Mouse (Mus musculus) lung, embryonic 14.5 days (tissue): ENCODE measurements at regions not wholly inside any gene's neighbourhood (a gene's known extent, or its start where the extent isn't known, plus 50 kb on each side); places are given as distances from the start of the nearest gene placed in this dataset.

ENCODE experiments used
- ATAC-seq: fragments of 200-750 bp; cut with Nextera tagmentation; 2 replicates; pipeline ENCODE4 v1.8.0; 2017; ENCODE audit warnings: mild to moderate bottlenecking, moderate TSS enrichment, moderate library complexity; ENCODE audit not compliant: insufficient read depth
- DNase-seq: peaks from one replicate; pipeline ENCODE4 v3.0.0-alpha.2; 2015
- H3K27ac ChIP-seq: fragments of 300-500 bp; sonication (generic); 2 replicates; pipeline ENCODE4 v1.5.1; 2014; ENCODE audit warnings: low read depth, mild to moderate bottlenecking, moderate library complexity
- H3K27me3 ChIP-seq: fragments of 300-500 bp; sonication (generic); 2 replicates; pipeline ENCODE4 v1.6.1; 2014; ENCODE audit warnings: low read length, control low read depth; ENCODE audit not compliant: insufficient read depth
- H3K36me3 ChIP-seq: fragments of 300-500 bp; sonication (generic); 2 replicates; pipeline ENCODE4 v1.6.1; 2014; ENCODE audit warnings: control low read depth; ENCODE audit not compliant: insufficient read depth
- H3K4me1 ChIP-seq: fragments of 300-500 bp; sonication (generic); 2 replicates; pipeline ENCODE4 v1.6.1; 2014; ENCODE audit warnings: antibody characterized with exemption, control low read depth; ENCODE audit not compliant: insufficient read depth
- H3K4me2 ChIP-seq: fragments of 300-500 bp; sonication (generic); 2 replicates; pipeline ENCODE4 v1.6.1; 2014; ENCODE audit warnings: mild to moderate bottlenecking
- H3K4me3 ChIP-seq: fragments of 300-500 bp; sonication (generic); 2 replicates; pipeline ENCODE4 v1.5.1; 2014; ENCODE audit warnings: low read depth, low read length
- H3K9ac ChIP-seq: fragments of 300-500 bp; sonication (generic); 2 replicates; pipeline ENCODE4 v1.6.1; 2014
- H3K9me3 ChIP-seq: fragments of 300-500 bp; sonication (generic); 2 replicates; pipeline ENCODE4 v1.6.1; 2016; ENCODE audit warnings: low read depth, low read length, control low read depth
- CTCF ChIP-seq: IDR thresholded peaks from 2 replicates; pipeline ENCODE4 v1.5.1; 2016; ENCODE audit warnings: antibody characterized with exemption, low read depth
- WGBS: fragments of 180-500 bp; shearing (Covaris S2); extraction: QIAGEN DNeasy Blood & Tissue Kit; methylation state at CpG from one replicate; pipeline ENCODE4 v1.1.7; 2014; 5-methylcytosine and 5-hydroxymethylcytosine counted together

DNA sequence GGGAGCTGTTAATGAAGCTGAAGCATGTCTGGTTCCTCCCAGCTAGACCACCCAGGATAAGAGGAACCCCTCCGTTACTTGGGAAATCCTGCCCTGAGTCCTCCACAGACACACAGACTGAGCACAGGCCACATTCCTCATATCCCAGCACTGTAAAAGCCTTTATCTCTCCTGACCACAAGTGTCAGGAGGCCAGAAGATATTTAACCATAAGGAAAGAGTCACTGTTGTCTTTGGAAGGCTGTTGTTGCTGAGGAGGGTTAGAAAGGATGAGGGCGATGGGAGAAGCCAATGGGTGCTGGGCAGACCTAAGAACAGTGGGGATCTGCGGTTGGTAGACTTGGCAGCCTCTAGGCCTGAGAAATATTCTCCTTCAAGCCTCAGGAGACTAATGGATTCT, 307.6 kb upstream of the Zfp703 start:
- Histone ChIP-seq H3K9ac (no peak overlapping the region), H3K4me2 (no peak overlapping the region), H3K4me3 (no peak overlapping the region), H3K9me3 (no peaks in the 10 kb centered on the region), H3K27me3 (0 out of 2 replicates have a peak, but pooled peaks cover 5% of the 10 kb centered on the region), H3K36me3 (no peaks in the 10 kb centered on the region), H3K27ac (no peak overlapping the region), H3K4me1 (no peaks in the 10 kb centered on the region)
- WGBS: 74% methylated on average over 3 of the region's 3 CpGs
- DNase-seq (no peak), ATAC-seq (no peak)
- no peak for TF ChIP-seq CTCF

DNA sequence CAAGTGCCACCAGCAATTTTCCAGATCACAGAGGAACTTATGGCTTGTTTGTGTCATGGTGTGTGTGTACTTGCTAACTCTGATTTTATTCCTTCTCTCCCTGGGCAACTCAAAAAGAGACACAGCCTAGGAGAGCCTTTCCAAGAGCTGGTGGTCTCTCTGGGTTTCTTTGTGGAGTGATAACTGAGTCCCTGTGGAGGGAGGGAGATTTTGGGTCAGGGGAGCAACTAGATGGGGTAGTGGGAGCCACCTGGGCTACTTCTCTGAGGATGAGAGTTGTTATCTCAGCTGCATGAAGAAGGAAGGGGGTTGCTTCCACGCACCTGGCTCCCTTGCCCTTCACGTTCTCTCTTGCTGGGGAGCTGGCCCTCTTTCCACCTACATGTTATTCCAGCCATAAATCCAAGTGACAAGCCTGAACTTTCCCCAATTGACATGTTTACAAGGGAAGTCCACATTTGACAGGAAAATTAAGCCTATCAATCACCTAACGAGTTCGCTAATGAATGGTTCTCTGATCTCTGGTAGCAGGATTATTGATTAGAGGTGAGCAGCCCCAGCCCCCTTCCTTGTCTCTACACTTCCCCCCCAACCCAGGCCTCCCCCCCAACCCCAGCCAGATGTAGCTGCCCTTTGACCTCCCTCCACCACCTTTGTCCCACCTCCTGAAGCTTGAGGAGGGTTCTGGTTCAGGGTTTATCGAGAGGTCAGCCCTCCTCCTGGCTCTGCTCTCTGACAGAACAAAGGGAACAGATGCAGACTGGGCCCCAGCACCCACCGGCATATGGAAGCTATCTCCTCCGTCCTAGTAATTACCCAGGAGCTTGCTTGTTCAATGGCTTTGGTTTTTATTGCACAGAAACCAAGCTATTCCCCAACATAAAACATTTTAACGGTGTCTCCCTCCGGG, 304.4 kb upstream of the Zfp703 start:
- Histone ChIP-seq H3K4me1 (no peaks in the 10 kb centered on the region), H3K9ac (no peak overlapping the region), H3K36me3 (no peaks in the 10 kb centered on the region), H3K27me3 (0 out of 2 replicates have a peak, but pooled peaks cover 12% of the 10 kb centered on the region), H3K27ac (no peak overlapping the region), H3K4me2 (no peak overlapping the region), H3K4me3 (no peak overlapping the region), H3K9me3 (no peaks in the 10 kb centered on the region)
- no peak for DNase-seq
- ATAC-seq: no peak
- WGBS: 13% methylated on average over 9 of the region's 9 CpGs
- TF ChIP-seq CTCF: no peak

DNA sequence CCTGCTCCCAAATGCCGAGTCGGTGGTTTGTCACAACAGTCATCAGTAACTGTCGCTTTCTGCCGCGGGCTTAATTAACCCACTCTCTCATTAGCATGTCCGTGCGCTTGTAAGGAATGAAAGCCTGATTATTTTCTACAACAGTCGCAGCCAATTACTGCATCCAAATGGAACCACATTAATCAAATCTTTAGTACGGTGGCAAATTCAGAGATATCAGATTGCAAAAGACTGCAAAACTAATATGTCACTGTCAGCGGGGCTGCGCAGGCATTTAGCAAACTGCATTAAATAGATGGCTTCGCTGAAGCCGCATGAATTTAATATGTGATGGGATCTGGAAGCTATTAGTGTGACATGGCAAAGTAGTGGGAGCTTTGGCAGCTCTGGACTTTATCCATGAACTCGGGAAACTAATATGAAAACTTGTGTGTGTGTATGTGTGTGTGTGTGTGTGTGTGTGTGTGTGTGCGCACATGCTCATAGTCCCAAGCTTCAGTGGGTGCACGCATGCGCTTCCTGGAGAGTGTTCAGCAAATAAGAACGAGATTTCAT, 299.5 kb upstream of the Zfp703 start:
- H3K4me1 ChIP-seq: no peaks in the 10 kb centered on the region
- no peak for TF ChIP-seq CTCF
- ATAC-seq (no peak), DNase-seq (no peak)
- no peak overlapping the region for H3K4me3 ChIP-seq
- 45% methylated on average over 18 of the region's 18 CpGs for WGBS
- H3K36me3 ChIP-seq: no peaks in the 10 kb centered on the region
- H3K9ac ChIP-seq: no peak overlapping the region
- no peaks in the 10 kb centered on the region for H3K9me3 ChIP-seq
- peaks cover 18% of the 10 kb centered on the region; the same call in 1 of the 2 replicates for H3K27me3 ChIP-seq
- no peak overlapping the region for H3K27ac ChIP-seq
- no peak overlapping the region for H3K4me2 ChIP-seq

DNA sequence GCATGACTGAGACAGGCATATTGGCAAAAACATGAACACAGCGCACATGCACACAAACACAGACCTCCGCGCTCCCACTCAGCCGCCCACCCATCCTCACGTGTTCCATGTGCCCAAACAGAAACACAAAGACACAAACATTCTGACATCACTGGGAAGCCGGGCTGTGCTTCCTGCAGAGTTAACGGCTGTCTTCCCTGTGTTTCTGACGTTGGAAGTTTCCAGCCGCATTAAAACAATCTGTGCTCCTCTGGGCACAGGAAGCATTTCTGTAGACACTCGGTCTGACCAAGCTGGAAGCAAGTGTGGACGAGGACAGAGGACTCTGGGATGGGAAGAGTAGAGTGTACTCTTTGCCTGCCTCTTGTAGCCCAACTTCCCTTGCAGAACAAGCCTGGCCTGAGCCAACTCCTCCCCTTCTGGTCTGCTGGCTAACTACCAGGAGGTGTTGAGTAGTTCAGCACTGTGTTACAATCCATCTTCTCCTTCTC, 296.2 kb upstream of the Zfp703 start:
- H3K4me1 ChIP-seq: no peaks in the 10 kb centered on the region
- no peaks in the 10 kb centered on the region for H3K9me3 ChIP-seq
- ATAC-seq: no peak
- no peak overlapping the region for H3K27ac ChIP-seq
- no peak for TF ChIP-seq CTCF
- no peak for DNase-seq
- no peak overlapping the region for H3K4me3 ChIP-seq
- no peak overlapping the region for H3K4me2 ChIP-seq
- no peaks in the 10 kb centered on the region for H3K36me3 ChIP-seq
- peaks cover 13% of the 10 kb centered on the region; the same call in 1 of the 2 replicates for H3K27me3 ChIP-seq
- no peak overlapping the region for H3K9ac ChIP-seq
- WGBS: 55% methylated on average over 11 of the region's 11 CpGs

DNA sequence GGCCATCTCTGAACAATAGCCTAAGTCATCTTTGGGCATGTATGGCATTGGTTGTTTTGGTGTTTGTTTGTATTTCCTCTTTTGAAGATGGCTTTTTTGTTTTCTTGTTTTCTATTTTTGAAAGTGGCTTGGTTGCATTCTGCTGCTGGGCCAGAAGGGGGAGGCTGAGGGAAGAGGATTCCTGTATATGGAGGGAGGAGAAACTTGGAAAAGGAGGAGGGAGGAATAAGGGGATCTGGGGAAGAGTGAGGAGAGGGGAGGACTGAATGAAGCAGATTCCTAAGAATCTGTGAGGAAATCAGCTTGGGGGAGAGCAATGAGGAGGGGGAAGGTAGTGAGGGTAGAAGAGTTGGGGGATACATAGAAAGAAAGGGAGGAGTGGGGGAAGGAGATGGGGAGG, 290.0 kb upstream of the Zfp703 start:
- Histone ChIP-seq H3K4me3 (no peak overlapping the region), H3K9ac (no peak overlapping the region), H3K36me3 (no peaks in the 10 kb centered on the region), H3K4me2 (no peak overlapping the region), H3K4me1 (no peaks in the 10 kb centered on the region), H3K9me3 (no peaks in the 10 kb centered on the region), H3K27me3 (0 out of 2 replicates have a peak, but pooled peaks cover 3% of the 10 kb centered on the region), H3K27ac (no peak overlapping the region)
- no peak for ATAC-seq
- TF ChIP-seq CTCF: peak; percentile 76
- DNase-seq: peak; percentile 68

DNA sequence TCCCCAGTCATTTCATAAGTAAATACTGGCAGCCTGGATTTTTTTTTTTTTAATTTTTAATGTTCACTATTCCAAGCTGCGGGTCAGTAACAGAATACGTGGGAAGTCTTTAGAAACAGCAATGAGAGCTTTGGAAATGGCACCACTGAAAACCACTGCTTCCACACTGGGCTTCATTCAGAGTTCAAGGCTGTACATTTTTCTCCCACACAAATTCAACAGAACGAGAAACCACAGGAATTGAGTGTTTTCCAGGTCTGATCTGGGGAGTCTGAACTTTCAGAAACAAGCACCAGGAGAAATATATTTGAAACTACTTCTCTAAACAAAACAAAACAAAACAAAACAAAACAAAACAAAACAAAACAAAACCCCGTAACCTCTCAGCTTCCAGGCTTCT, 289.1 kb upstream of the Zfp703 start:
- no peak for DNase-seq
- no peak overlapping the region for H3K27ac ChIP-seq

DNA sequence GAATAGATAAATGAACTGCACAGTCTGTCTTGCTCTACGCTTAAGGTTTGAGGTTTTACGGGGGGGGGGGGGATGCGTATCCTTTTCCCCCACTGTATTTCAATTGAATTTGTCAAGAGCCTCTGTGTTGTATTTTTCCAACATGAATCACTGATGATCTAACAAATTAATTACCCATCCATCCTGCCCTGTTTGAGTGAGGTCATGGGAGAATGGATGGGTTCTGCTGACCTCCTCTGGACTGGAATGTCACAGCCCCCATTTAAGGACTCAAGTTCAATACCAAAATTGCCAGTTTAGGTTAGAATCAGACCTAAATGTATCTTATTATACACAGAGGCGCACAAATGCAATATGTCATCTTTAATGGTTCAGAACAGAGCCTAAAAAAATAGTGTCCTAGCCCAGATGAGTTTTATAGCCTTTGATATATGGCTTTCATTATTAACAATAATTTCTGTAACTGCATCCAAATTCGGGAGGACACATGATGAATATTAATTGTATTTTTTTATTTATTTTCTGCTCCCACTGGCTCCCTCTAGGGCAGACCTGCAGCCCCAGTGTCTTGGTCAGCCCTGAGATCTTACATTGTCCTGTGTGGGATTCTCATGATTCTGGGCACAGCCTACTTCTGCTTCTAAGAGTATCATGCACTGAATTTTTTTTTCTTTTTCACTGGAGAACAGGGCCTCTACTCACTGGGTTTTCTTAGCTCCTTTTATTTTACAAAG, 288.2 kb upstream of the Zfp703 start:
- H3K27me3 ChIP-seq: 0 out of 2 replicates have a peak, but pooled peaks cover 3% of the 10 kb centered on the region
- TF ChIP-seq CTCF: no peak
- H3K9ac ChIP-seq: no peak overlapping the region
- 50% methylated on average over 5 of the region's 5 CpGs for WGBS
- no peak overlapping the region for H3K27ac ChIP-seq
- no peak for ATAC-seq
- H3K4me3 ChIP-seq: no peak overlapping the region
- no peaks in the 10 kb centered on the region for H3K4me1 ChIP-seq
- no peak overlapping the region for H3K4me2 ChIP-seq
- DNase-seq: no peak
- H3K36me3 ChIP-seq: no peaks in the 10 kb centered on the region
- no peaks in the 10 kb centered on the region for H3K9me3 ChIP-seq

More for the DNA sequence above, 289.1 kb upstream of the Zfp703 start:
- no peaks in the 10 kb centered on the region for H3K4me1 ChIP-seq
- no peak for TF ChIP-seq CTCF
- H3K9ac ChIP-seq: no peak overlapping the region
- 48% methylated on average over 4 of the region's 4 CpGs for WGBS
- ATAC-seq: no peak
- H3K4me2 ChIP-seq: no peak overlapping the region
- no peaks in the 10 kb centered on the region for H3K9me3 ChIP-seq
- 0 out of 2 replicates have a peak, but pooled peaks cover 3% of the 10 kb centered on the region for H3K27me3 ChIP-seq
- no peaks in the 10 kb centered on the region for H3K36me3 ChIP-seq
- no peak overlapping the region for H3K4me3 ChIP-seq
